Mouse (Mus musculus) cerebellum, adult 9-10 months (tissue): Measurements from ENCODE around the gene Higd2a.

ENCODE experiments used
- DNase-seq: peaks from one replicate; pipeline ENCODE4 v3.0.0; 2022

Gene Higd2a

DNA sequence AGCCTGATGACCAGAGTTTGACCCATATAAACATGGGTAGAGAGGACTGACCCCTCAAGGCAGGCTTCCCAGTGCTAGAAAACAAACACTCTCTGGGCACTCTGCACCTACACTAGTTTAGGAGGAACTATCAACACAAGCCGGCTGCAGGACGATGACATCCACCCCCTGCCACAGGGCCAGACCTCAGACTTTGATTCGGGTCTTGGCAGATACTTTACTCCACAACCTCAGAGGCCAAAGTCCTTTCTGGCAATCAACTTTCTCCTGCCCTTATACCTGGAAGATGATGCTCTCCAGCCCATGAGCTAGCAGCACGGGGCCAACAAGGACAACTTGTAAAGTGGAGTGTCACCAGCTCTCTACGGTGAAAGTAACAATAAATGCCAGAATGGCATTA is 7.1 kb upstream of the Higd2a start:
- no peak for DNase-seq

DNA sequence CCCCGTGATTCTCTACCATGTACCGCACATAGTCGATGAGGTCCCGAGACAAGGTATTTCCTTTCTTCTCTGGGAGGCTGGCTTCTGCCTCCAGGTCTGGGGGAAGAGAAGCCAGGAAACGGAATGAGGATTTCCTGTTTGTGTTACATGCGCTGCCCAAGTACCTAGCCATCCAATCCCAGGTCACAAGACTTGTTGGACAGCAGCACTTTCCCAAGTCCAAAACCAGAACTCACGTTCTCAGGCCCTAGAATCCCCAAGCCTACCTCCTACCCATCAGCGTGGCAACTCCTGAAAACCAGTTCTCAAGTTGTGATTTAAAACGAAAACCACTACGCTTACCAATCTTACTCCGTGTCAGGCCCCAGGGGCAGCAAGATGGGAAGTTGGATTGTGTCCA is 4.2 kb upstream of the Higd2a start:
- DNase-seq: no peak

DNA sequence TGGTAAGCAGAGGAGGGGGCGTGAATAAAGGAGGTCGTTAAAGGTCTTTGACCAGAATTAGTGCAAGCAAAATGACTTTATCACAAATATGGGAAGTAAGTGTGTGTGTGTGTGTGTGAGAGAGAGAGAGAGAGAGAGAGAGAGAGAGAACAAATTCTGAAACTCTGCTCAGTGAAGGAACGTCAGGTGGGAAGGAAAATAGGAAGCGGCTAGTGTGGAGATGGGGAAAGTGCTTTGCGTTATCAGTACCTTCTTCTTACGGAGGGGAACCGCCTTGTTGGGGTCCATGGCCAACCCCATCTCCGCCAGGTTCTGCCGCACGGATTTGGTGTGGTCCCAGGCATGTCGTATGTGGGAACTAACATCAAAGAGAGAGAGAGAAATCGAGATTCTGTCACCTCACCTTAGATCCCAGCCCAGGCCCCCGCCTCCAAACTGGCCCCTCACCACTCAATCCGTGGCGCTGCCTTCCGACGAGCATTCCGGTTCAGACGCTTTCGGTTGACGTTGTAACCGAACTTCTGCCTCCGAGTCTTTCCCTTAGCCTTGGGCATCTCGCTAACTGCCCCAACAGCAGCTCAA is 502 bp upstream of the Higd2a start:
- DNase-seq: no peak

DNA sequence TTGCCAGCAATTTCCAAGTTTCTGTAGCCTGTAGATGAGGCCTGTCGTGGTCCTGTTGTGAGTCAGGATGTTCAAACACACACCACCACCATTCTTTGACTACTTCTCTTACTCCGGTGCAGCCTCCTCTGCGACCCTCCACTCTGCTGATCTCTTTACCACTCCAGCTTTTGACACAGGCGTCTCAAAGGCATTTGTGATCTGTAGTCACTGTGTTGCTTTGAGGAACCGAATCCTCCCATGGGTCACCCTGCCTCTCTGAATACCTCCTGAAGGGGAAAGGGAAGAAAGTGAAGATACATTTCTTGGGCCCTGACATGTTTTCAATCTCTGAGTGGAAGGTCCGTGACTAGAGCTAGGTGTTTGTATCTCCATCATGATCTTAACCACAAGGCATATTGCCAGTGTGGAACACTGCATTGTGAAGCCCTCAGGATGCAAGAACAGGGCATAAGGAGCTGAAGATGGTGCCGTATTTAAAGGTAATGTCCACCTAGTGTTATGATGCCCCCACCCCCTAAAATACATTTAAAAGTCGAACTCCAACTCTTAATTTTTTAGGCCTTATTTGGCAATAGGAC is 1.9 kb downstream of the Higd2a start:
- DNase-seq: peak; percentile 52

DNA sequence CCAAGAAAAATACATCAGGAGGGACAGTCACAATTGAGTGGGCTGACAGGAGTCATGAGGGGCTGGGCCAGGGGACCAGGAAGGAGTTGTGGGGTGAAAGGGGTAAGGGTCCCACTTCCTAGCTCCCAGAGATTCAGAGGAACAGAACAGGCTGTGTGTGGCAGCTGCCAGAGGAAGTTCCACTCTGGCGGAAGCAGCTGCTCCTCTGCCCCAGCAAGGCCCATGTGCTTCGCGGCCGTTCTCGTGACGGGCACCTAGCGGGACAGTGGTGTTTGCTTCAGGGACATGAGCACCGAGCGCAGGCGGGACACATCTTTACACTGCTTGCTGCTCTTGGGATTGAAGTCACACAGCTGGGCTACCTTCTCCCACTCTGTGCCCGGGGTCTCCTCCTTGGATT is 3.6 kb downstream of the Higd2a start:
- DNase-seq: no peak

DNA sequence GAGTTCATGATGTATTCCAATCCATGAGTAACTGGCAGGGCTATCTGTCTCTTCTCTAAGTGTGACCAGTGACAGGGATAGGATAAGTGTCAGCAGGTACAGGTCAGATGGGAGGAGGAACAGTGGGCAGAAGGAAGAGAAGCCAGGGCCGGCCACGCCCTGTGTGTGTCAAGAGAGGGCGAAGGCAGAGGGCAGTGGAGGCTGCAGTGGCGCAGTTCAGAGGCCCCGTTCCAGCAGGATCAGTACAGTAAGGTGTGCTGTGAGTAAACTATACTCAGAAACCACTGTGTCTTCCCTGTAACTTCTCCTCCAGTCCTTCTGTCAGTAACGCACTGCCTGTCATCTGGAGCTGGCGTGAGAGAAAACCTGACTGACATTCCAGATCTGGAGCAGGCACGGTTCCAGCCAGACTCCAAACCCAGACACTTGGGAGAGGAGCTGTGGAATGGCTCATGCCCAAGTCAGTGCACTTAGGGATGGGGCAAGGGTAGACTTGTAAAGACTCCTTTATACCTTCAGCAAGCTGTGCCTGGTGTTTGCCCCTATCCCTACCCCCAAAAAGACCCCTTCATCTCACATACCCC is 6.2 kb downstream of the Higd2a start:
- no peak for DNase-seq

DNA sequence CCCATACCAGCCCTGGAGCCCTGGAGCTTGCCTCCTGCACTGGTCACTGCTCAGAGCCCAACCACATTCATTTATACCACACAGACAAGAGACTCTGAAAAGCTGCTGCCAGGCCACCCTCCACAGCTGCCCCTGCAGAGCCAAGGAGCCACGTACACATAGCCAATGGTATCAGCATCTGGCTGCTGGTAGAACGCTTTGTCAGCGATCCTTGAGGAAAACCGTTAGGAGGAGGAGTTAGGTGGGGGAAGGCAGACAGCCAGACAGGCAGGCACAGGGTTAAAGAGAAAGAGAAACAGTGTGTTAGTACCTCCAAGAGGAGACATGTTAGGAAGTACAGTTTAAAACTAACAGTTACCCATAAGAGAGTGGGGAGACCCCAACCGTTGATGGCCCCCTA is 6.9 kb downstream of the Higd2a start:
- DNase-seq: no peak

DNA sequence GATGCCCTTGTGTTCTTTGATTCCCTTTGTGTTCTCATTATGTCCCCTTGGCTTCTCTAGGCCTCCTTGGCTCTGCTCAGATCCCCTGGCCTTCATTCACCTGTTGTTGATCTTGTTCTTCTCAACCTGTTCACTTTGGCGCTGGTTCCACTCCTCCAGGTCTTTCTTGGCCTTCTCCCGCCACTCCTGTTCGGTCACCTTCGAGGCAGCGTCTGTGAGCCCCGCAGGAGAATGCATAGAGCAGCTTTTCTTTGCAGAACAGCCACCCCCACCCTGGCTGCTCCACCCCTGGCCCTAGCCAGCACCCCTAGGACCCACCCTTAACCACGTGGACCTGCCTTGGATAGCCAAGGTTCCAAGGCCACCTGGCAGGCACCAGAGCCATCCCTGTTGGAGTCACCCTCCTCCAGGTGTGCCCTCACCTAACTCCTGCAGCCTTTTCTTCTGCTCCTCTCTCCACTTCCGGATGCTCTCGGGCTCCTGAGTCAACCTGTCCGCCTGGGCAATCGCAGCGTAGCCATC is 8.7 kb downstream of the Higd2a start:
- DNase-seq: peak; percentile 57

DNA sequence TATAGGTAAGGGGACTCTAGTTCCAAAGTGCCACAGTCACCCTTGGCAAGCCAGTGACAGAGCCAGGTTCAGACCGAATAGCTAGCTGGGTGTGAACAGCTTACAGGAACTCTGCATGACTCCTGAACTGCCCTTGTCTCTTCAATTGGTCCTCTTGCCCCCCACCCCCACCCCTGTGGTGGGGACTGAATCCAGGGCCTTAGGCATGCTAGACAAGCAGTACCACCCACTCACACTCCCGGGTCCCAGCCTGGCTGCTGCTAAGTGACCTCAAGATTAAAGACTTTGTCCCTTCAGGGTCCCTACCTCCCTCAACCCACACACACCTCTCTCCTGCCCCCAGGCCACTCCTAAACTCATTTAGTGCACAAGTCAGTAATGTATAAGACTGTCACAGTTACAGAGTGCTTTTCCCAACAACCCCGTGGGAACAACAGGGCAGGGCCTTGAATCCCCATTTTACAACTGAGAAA is 12.7 kb downstream of the Higd2a start:
- DNase-seq: no peak

DNA sequence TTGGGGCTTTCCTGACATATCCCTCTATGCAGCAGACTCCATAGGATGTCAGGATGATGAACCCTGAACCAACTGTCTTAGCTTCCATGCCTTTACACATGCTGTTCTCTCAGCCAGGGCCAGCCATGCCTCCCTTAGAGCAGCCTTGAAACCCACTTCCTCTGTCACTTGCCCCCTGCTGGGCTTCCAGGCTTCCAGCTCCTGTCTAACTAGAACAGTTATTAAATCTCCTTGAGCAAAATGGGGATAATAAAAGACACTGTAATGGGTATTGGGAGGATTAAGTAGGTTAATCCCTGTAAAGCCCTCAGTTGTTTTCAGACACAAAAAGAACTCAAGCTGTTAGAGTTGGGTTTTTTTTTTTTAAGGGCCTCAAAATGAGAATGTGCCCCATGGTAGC is 13.5 kb downstream of the Higd2a start:
- DNase-seq: no peak

DNA sequence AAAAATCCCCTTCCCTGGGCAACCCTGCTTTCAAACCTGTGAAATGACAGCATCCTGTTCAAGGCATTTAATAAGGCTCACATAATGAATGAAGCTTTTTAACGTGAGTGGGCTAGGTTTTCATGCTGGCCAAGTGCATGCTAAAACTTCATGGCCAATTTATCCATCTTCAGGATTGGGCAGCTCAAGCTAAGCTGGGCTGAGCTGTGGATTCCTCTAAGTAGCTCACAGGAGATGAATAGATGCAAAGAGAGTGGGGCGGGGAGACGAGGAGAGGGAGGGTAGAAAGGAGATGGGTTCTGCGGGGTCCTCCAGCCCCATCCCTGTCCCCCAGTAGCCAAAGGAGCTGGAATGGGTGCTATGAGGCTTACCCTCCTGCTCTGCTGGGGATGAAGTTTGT is 14.2 kb downstream of the Higd2a start:
- no peak for DNase-seq

DNA sequence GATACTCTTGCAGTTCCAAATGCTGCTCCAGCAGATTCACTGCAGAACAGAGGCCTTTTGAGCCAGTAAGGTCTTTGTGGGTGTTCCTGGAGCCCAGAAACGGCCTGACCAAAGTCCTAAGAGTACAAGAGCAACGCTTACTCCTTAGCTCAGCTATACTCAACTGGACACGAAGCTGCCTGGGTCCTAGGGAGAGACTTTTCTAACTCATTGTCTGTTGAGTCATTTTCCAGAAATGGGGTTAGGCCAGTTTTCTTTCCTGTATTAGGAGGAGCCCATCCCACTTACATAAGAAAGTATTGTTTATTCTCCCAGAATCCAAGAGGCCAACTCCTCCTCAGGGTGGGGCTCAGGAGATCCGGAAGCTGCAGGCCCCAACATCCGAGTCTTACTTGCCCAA is 15.4 kb downstream of the Higd2a start:
- DNase-seq: no peak

DNA sequence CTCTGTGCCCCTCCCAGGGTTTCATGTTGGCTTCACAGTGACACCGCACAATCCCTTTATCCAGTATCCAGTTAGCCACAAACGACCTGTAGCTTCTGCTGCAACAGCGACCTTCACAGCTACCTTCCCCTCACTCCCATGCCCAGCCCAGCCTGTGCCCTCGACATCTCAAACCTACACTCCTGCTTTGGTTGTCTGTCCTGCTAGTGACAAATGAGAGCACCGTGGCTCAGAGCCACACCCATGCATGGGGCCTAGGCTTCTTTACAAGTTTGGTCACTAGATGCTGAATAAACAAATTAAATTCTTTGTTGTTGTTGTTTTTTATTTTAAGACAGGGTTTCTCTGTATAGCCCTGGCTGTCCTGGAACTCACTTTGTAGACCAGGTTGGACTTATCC is 17.2 kb downstream of the Higd2a start:
- DNase-seq: no peak

DNA sequence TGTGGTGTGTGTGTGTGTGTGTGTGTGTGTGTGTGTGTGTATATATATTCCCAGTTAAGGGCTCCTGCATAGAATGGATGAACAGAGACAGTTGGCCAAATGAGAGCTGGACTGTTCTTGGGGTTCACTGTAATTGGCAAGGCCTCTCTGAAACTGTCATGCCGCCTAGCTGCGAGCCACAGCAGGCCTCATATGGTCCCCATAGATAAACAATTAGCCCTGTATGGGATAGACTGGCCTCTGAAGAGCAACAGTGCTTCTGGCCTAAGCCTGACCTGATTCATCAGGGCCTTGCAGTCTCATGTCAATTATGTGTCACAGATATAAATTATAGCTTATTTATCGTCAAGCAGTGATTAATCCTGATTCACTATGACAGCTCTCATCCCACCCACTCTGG is 18.0 kb downstream of the Higd2a start:
- no peak for DNase-seq

DNA sequence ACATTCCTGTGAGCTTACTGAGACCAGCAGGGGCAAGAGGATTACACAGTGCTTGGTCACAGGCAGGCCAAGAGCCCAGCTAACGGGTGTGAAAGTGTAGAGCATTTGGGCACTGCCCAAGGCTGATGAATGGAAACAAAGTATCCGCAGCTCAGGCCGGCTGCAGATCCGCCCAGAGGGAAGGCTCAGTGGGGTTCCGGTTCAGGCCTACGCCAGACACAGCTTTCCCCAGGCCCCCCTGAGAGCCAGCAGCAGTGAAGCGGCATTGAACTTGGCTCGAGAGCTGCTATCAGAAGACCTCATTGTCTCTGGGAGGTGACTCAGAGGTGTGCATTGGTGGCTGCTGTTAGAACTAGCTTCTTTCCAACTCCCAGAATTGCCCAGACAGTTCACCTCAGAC is 18.7 kb downstream of the Higd2a start:
- peak; percentile 75 for DNase-seq

DNA sequence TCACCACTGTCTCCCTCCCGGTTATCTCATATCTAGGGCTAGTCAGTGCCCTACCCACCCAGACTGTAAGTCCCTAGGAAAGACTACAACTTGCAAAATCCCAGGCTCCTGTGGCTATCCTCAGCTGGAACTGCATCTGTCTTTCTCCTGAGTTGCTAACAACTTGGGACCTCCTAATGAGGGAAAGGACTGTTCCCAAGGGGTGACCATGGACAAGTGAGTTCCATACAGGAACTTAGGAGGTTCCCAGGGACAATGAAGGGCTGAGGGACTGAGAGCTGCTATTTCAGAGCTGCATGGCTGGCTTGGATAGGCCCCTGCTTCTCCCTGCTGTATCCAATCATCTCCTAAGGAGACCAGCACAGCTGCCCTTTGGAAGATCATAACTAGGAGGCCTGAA is 19.3 kb downstream of the Higd2a start:
- DNase-seq: no peak

DNA sequence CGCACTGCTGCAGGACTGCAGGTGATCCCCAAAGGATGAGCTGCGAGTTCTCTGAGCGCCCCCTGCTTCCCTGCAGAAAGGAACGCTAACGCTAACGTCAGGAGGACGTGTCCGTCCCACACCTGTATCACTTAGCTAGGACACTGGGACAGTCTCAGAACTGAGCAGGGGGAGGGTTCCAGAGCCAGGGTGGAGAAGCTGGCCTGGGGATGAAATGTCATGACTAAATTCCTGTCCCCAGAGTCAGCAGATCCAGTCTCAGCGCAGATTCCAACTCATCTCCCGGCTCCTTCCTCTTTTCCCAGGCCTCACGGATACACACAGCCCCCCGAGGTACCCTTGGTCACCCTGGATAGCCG is 20.6 kb downstream of the Higd2a start:
- DNase-seq: peak; percentile 74

DNA sequence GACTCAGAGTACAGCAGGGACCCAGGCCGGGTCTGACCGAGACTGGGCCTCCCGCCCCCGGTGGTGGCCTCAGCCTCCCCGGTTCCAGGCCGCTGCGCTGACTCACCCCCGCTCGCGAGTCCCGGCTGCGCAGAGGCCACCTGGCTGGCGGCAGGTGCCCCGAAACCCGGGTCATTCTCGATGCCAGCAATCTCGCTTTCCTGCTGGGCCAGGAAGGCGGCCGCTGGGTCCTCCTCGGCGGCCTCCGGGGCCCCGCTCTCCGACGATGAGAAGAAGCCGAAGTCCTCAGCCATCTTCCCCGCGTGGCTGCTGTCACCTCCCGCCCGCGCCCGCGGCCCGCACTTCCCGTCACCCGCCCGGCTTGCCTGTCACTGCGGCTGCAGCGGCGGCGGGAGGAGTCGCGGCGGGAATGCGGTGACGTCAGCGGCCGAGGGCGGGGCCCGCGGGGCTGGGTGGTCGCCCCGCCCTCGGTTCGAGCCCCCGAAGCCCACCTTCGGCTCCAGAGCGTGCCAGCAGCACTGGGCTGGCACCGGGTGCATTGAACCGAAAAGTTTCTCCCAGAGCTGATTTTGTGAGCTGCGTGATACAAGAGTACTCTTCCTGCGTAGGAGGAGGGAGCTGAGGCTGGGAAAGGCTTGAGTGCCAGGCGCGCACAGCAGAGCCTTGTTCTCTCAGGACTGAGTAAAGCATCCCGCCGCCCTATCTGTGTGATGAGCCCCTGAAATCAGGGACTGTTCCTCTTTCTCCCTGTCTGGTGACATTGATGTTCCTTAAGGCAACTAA is 21.2 kb downstream of the Higd2a start, which contains the start of gene Cltb:
Gene Cltb, minus strand, starts transcription at position 373 of the 783 bp plus-strand sequence.
- peak; percentile 92 for DNase-seq

DNA sequence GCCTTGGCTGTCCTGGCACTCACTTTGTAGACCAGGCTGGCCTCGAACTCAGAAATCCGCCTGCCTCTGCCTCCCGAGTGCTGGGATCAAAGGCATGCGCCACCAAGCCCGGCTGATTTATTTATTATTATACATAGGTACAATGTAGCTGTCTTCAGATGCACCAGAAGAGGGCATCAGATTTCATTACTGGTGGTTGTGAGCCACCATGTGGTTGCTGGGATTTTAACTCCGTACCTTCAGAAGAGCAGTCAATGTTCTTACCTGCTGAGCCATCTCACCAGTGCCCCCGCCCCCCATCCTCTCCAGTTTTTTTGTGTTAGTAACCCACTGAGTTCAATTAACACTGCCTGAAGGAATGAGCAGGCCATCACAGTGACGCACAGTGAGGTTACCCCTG is 23.1 kb downstream of the Higd2a start:
- DNase-seq: peak; percentile 50

DNA sequence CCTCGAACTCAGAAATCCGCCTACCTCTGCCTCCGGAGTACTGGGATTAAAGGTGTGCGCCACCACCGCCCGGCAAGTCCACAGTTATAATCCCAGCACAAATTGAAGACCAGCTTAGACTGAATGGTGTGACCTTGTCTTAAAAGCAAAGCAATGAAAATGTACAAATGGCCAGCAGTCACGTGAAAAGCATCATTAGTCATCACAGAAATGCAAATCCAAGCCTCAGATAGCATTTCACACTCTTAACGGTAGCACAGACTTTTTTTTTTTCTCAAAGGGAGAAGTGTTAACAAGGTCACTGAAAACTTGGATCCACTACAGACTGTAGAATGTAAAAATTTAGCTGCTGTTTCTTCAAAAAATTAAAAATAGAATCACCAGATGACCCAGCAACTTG is 26.3 kb downstream of the Higd2a start:
- peak; percentile 9 for DNase-seq

DNA sequence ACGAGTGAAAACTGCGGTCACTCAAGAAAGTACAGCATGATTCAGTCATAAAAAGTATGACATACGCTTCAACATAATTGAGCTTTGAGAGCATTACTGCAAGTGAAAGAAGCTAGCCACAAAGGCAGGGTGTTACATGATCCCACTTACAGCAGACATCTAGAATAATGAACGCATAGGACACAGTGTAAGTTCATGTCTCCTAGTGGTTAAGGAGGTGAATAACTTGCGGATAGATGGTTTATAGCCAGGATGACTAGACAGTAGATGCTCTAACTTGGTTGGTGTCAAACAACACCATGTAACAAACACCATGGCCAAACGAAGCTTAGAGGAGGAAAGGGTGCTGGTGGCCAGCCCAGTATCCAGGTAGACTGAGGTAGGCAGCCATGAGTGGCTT is 27.0 kb downstream of the Higd2a start:
- DNase-seq: no peak

DNA sequence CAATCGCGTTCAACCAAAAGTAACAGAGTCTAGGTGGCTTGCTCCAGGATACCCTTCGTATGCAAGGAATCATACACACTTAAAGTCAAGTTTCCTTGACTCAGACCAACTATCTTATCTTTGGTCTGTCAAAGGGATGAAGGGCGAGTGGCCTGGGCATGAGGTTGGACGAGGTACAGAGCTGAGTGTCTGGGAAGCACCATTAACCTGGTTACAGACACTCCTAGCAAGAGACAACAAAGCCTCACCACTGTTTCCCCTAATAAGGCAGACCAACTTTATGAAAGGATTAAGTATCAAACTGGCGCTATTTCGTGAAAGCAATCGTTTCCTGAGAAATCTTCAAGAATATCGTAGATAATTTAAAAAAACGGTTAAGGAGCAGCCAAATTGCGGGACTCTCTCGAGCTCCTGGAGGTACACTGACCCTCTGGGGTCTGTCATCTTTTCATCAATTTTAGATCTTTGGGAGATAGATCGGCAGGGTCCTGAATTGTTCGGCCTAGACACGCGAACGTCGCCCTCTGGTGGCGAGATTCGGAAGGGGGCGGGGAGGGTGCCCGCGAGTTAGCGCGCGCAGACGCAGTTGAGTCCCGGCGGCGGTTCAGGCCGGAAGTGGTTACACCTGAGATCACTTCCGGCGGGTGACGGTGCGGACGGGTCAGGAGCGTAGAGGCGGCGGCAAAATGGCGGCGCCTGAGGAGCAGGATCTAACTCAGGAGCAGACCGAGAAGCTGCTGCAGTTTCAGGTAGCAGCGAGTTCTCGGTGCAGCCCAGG is 31.3 kb downstream of the Higd2a start, which contains the start of gene Faf2:
Gene Faf2, plus strand, starts transcription at position 630 of the 778 bp plus-strand sequence.
- peak; percentile 99 for DNase-seq

DNA sequence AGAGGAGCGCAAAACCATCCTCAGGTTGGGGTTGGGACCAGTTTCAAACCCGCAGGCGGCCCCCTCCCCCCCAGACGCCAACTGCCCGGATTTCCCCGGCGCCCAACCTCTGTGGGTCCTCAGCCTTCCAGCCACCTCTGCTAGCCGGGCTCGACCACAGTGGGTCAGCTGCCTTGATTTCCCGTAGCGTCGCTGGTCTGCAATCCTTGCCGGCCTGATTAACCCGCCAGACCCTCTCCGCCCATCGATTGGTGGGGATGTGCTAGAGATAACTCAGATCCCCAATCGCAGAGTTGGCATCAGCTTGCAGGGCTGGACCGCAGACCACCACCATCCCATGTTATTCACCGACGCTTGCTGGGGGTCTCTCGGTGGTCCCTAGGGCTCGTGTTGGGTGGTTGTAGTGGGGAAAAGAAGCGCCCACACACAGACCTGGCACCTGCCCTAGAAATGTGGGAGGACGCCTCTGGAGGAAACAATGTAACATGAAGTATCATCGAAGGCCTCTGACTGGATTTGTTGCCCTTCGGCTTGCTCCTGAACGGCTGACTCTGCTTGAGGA is 32.0 kb downstream of the Higd2a start:
- no peak for DNase-seq
